Comparison of ENCODE assay signal across 15 mouse cellular contexts in the genomic region with DNA sequence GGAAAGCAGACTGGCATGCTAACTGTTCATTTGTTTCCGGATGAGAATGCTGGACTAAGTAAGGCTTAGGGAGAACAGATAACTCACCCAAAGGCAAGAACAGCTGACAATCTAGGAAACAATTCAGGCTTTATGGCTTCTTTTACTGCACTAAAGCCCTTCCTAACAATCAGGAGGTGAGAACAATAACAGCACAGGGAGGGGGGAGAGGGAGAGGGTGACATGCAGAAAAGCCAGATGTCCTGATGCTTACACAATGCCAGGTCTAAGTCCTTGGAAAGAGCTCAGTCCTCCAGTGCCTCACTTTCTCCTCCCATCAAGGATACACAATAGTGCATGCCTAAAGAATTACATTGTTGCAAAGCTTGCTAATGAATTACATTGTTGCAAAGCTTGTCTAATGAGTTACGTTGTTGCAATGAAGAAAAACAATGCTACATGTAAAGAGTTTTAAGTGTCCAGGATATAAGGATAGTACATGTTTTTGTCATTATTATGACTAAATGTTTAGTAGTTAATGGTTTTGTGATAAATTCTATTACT.
A peak's percentile ranks its signal among the peaks of the same experiment; 100 is the strongest.
DNase-seq lines count a peak whose midpoint lies in the region.
"Had no signal": no experiment of that assay in that cellular context is flagged by ENCODE, and none has a peak within 500 bp of the region (broad histone marks: within the 10 kb centered on the region; RNA-seq: fewer than 3 reads in every experiment).

No protein-coding gene starts in this region.

- intact Hi-C loops in heart, postnatal 36 days (cut with DNase I), result no loop called here

- 27% methylated on average over 2 of the region's 2 CpGs for WGBS in large intestine, adult 2 months

- DNase-seq in heart, adult 11 months, result peak; percentile 60
- no peak for DNase-seq in heart, postnatal 36 days
- DNase-seq in ES-CJ7 (ENCODE audit: low read depth, low spot score), result peak; percentile 62
- peak; percentile 50 for DNase-seq in embryo, embryonic 10.5 days (ENCODE audit: low spot score)
- DNase-seq in large intestine, adult 2 months (ENCODE audit: low read depth, low spot score), result peak; percentile 82
- no peak for DNase-seq in lung, adult 18-20 months
- no peak for DNase-seq in layer of hippocampus, postnatal 36 days
- no peak for DNase-seq in frontal cortex, postnatal 14 days (ENCODE audit: low spot score in 2 of 2)
- DNase-seq: adrenal gland, postnatal 10 days; cerebellum, adult 9-11 months; gastrocnemius, postnatal 25 days; kidney, adult 18-20 months; right cerebral cortex, postnatal 14 days; spleen, adult 18-20 months; thymus, adult 18-20 months had no signal

Comparison
In these comparisons a context has a peak if more than half of its experiments do, and no peak if none do; other contexts are left out.
1. DNase-seq: peak in heart, adult 11 months (single experiment), ES-CJ7 (single experiment), embryo, embryonic 10.5 days (single experiment) and large intestine, adult 2 months (single experiment); none in heart, postnatal 36 days (0 of 2), lung, adult 18-20 months (0 of 2), layer of hippocampus, postnatal 36 days (0 of 2) and frontal cortex, postnatal 14 days (0 of 2).